Mouse (Mus musculus) limb, embryonic 12.5 days (tissue): ENCODE results near the gene Atxn1. TPM values are rescaled to one million over a fixed set of nuclear protein-coding genes. Genes with fewer than 3 reads are reported as not detected.

Experiments used
- ATAC-seq: fragments of 200-750 bp; cut with Nextera tagmentation; 2 replicates; pipeline ENCODE4 v1.8.0; 2017; ENCODE audit warnings: low read depth, moderate TSS enrichment; ENCODE audit not compliant: insufficient number of reproducible peaks, insufficient read depth, low FRiP score, low TSS enrichment
- H3K27ac ChIP-seq: fragments of 300-500 bp; sonication (generic); 2 replicates; pipeline ENCODE4 v1.5.1; 2016; ENCODE audit warnings: mild to moderate bottlenecking, moderate library complexity
- H3K27me3 ChIP-seq: fragments of 300-500 bp; sonication (generic); 2 replicates; pipeline ENCODE4 v1.6.1; 2016; ENCODE audit warnings: mild to moderate bottlenecking, moderate library complexity
- H3K36me3 ChIP-seq: fragments of 300-500 bp; sonication (generic); 2 replicates; pipeline ENCODE4 v1.6.1; 2016; ENCODE audit warnings: mild to moderate bottlenecking, moderate library complexity
- H3K4me1 ChIP-seq: fragments of 300-500 bp; sonication (generic); replicated peaks from 2 replicates; pipeline ENCODE4 v1.6.1; 2016
- H3K4me2 ChIP-seq: fragments of 300-500 bp; sonication (generic); 2 replicates; pipeline ENCODE4 v1.6.1; 2016; ENCODE audit warnings: mild to moderate bottlenecking, moderate library complexity
- H3K4me3 ChIP-seq: fragments of 300-500 bp; sonication (generic); replicated peaks from 2 replicates; pipeline ENCODE4 v1.5.1; 2016; ENCODE audit warnings: mild to moderate bottlenecking
- H3K9ac ChIP-seq: fragments of 300-500 bp; sonication (generic); replicated peaks from 2 replicates; pipeline ENCODE4 v1.6.1; 2016; ENCODE audit warnings: mild to moderate bottlenecking, moderate library complexity
- H3K9me3 ChIP-seq: fragments of 300-500 bp; sonication (generic); 2 replicates; pipeline ENCODE4 v1.6.1; 2016; ENCODE audit warnings: mild to moderate bottlenecking, moderate library complexity
- WGBS: fragments of 180-500 bp; shearing (Covaris S2); methylation state at CpG from one replicate; pipeline ENCODE4 v1.1.7; 2016; 5-methylcytosine and 5-hydroxymethylcytosine counted together
- polyA plus RNA-seq: library from polyadenylated mRNA; unstranded; fragments of >200 nt; fragmentation: Nextera tagmentation; extraction: Ambion mirVana; gene quantifications from 2 replicates; pipeline ENCODE4 v1.2.1, GENCODE M21; 2016

The Atxn1 gene
- polyA plus RNA-seq, 1 experiment from 2014 or later, result 2.5 TPM

GRCm38 (mm10) chr13:45562011-45562410, 402.8 kb downstream of the Atxn1 start:
- no peak for ATAC-seq
- no peak overlapping the region for H3K27ac ChIP-seq

GRCm38 (mm10) chr13:45560543-45560942, 404.3 kb downstream of the Atxn1 start:
- no peak overlapping the region for H3K4me2 ChIP-seq
- H3K27me3 ChIP-seq, result no peaks in the 10 kb centered on the region
- H3K27ac ChIP-seq, result no peak overlapping the region
- H3K4me1 ChIP-seq, result no peaks in the 10 kb centered on the region
- H3K9ac ChIP-seq, result no peak overlapping the region
- H3K36me3 ChIP-seq, result no peaks in the 10 kb centered on the region
- H3K4me3 ChIP-seq, result no peak overlapping the region
- 76% methylated on average over 7 of the region's 7 CpGs for WGBS
- no peak for ATAC-seq
- H3K9me3 ChIP-seq, result no peaks in the 10 kb centered on the region

More at GRCm38 (mm10) chr13:45562011-45562410, 402.8 kb downstream of the Atxn1 start:
- Histone ChIP-seq H3K27me3 (no peaks in the 10 kb centered on the region), H3K4me3 (no peak overlapping the region), H3K9ac (no peak overlapping the region), H3K4me2 (no peak overlapping the region), H3K9me3 (no peaks in the 10 kb centered on the region), H3K4me1 (no peaks in the 10 kb centered on the region), H3K36me3 (peaks cover 4% of the 10 kb centered on the region; the same call in 1 of the 2 replicates)
- WGBS, result 84% methylated on average over 9 of the region's 9 CpGs

GRCm38 (mm10) chr13:45559258-45559657, 405.6 kb downstream of the Atxn1 start:
- no peak overlapping the region for H3K9ac ChIP-seq
- no peak overlapping the region for H3K27ac ChIP-seq
- H3K27me3 ChIP-seq, result no peaks in the 10 kb centered on the region
- ATAC-seq, result no peak
- H3K36me3 ChIP-seq, result no peaks in the 10 kb centered on the region
- H3K4me2 ChIP-seq, result no peak overlapping the region
- H3K4me3 ChIP-seq, result no peak overlapping the region
- no peaks in the 10 kb centered on the region for H3K9me3 ChIP-seq
- WGBS, result 95% methylated on average over 3 of the region's 3 CpGs
- no peaks in the 10 kb centered on the region for H3K4me1 ChIP-seq

GRCm38 (mm10) chr13:45558367-45558766, 406.4 kb downstream of the Atxn1 start:
- Histone ChIP-seq H3K9me3 (no peaks in the 10 kb centered on the region), H3K4me1 (peaks cover 6% of the 10 kb centered on the region; the same call in 1 of the 2 replicates), H3K4me3 (no peak overlapping the region), H3K27ac (no peak overlapping the region), H3K27me3 (no peaks in the 10 kb centered on the region), H3K4me2 (no peak overlapping the region), H3K9ac (no peak overlapping the region), H3K36me3 (no peaks in the 10 kb centered on the region)
- ATAC-seq, result no peak
- WGBS, result 66% methylated on average over 4 of the region's 4 CpGs

GRCm38 (mm10) chr13:45553674-45554073, 411.1 kb downstream of the Atxn1 start:
- ATAC-seq, result no peak
- H3K9me3 ChIP-seq, result no peaks in the 10 kb centered on the region
- H3K4me2 ChIP-seq, result no peak overlapping the region
- no peak overlapping the region for H3K27ac ChIP-seq
- no peak overlapping the region for H3K9ac ChIP-seq
- no peak overlapping the region for H3K4me3 ChIP-seq
- WGBS, result 65% methylated on average over 7 of the region's 7 CpGs
- H3K4me1 ChIP-seq, result peaks cover 6% of the 10 kb centered on the region; the same call in 1 of the 2 replicates
- H3K27me3 ChIP-seq, result no peaks in the 10 kb centered on the region
- H3K36me3 ChIP-seq, result no peaks in the 10 kb centered on the region

- no peaks in the 10 kb centered on the region for H3K27me3 ChIP-seq
- H3K9ac ChIP-seq, result no peak overlapping the region
- no peaks in the 10 kb centered on the region for H3K9me3 ChIP-seq
- H3K4me2 ChIP-seq, result no peak overlapping the region
- H3K27ac ChIP-seq, result no peak overlapping the region
- WGBS, result 77% methylated on average over 5 of the region's 5 CpGs
- no peak for ATAC-seq
- H3K4me3 ChIP-seq, result no peak overlapping the region
- H3K4me1 ChIP-seq, result no peaks in the 10 kb centered on the region
- H3K36me3 ChIP-seq, result no peaks in the 10 kb centered on the region; the same call in 1 of the 2 replicates
Measured at GRCm38 (mm10) chr13:45547549-45547948, 417.3 kb downstream of the Atxn1 start.

GRCm38 (mm10) chr13:45546946-45547345, 417.9 kb downstream of the Atxn1 start:
- H3K27me3 ChIP-seq, result no peaks in the 10 kb centered on the region
- H3K9me3 ChIP-seq, result no peaks in the 10 kb centered on the region
- H3K9ac ChIP-seq, result no peak overlapping the region
- H3K36me3 ChIP-seq, result no peaks in the 10 kb centered on the region; the same call in 1 of the 2 replicates
- WGBS, result 87% methylated on average over 4 of the region's 4 CpGs
- H3K4me2 ChIP-seq, result no peak overlapping the region
- ATAC-seq, result no peak
- H3K4me3 ChIP-seq, result no peak overlapping the region
- H3K4me1 ChIP-seq, result no peaks in the 10 kb centered on the region
- no peak overlapping the region for H3K27ac ChIP-seq

GRCm38 (mm10) chr13:45545974-45546373, 418.8 kb downstream of the Atxn1 start:
- Histone ChIP-seq H3K4me3 (no peak overlapping the region), H3K9me3 (no peaks in the 10 kb centered on the region), H3K36me3 (no peaks in the 10 kb centered on the region; the same call in 1 of the 2 replicates), H3K27me3 (no peaks in the 10 kb centered on the region), H3K4me1 (no peaks in the 10 kb centered on the region), H3K9ac (no peak overlapping the region), H3K4me2 (no peak overlapping the region), H3K27ac (no peak overlapping the region)
- 86% methylated on average over 13 of the region's 13 CpGs for WGBS
- no peak for ATAC-seq

- H3K4me1 ChIP-seq, result 0 out of 2 replicates have a peak, but pooled peaks cover 9% of the 10 kb centered on the region
- peak; percentile 85 for ATAC-seq
- peak overlapping the region; percentile 39 for H3K4me3 ChIP-seq
- H3K36me3 ChIP-seq, result no peaks in the 10 kb centered on the region
- peak overlapping the region; percentile 68 for H3K4me2 ChIP-seq
- no peaks in the 10 kb centered on the region for H3K27me3 ChIP-seq
- H3K27ac ChIP-seq, result no peak overlapping the region; the same call in 1 of the 2 replicates
- WGBS, result 11% methylated on average over 10 of the region's 10 CpGs
- H3K9me3 ChIP-seq, result no peaks in the 10 kb centered on the region
- peak overlapping the region; percentile 53 for H3K9ac ChIP-seq
Measured at GRCm38 (mm10) chr13:45539205-45539568, 425.6 kb downstream of the Atxn1 start.

- Histone ChIP-seq H3K36me3 (no peaks in the 10 kb centered on the region), H3K4me3 (peak overlapping the region; percentile 39), H3K27me3 (no peaks in the 10 kb centered on the region), H3K27ac (no peak overlapping the region), H3K4me1 (0 out of 2 replicates have a peak, but pooled peaks cover 9% of the 10 kb centered on the region), H3K4me2 (peak overlapping the region; percentile 68), H3K9me3 (no peaks in the 10 kb centered on the region), H3K9ac (peak overlapping the region; percentile 53)
- 29% methylated on average over 10 of the region's 10 CpGs for WGBS
- peak; percentile 65 for ATAC-seq
Measured at GRCm38 (mm10) chr13:45538532-45539204, 426.1 kb downstream of the Atxn1 start.

- Histone ChIP-seq H3K27ac (no peak overlapping the region), H3K9me3 (no peaks in the 10 kb centered on the region), H3K4me3 (no peak overlapping the region), H3K4me1 (0 out of 2 replicates have a peak, but pooled peaks cover 9% of the 10 kb centered on the region), H3K9ac (no peak overlapping the region), H3K27me3 (no peaks in the 10 kb centered on the region), H3K4me2 (no peak overlapping the region), H3K36me3 (no peaks in the 10 kb centered on the region)
- WGBS, result 75% methylated on average over 9 of the region's 9 CpGs
- no peak for ATAC-seq
Measured at GRCm38 (mm10) chr13:45538091-45538490, 426.7 kb downstream of the Atxn1 start.

GRCm38 (mm10) chr13:45537110-45537509, 427.7 kb downstream of the Atxn1 start:
- WGBS, result 84% methylated on average over 9 of the region's 9 CpGs
- no peak overlapping the region for H3K9ac ChIP-seq

More at GRCm38 (mm10) chr13:45537110-45537509, 427.7 kb downstream of the Atxn1 start:
- Histone ChIP-seq H3K9me3 (no peaks in the 10 kb centered on the region), H3K27me3 (no peaks in the 10 kb centered on the region), H3K4me3 (no peak overlapping the region), H3K36me3 (no peaks in the 10 kb centered on the region), H3K27ac (no peak overlapping the region), H3K4me2 (no peak overlapping the region), H3K4me1 (0 out of 2 replicates have a peak, but pooled peaks cover 9% of the 10 kb centered on the region)
- ATAC-seq, result no peak
